Mouse (Mus musculus) liver, embryonic 15.5 days (tissue): Measurements from ENCODE around the gene Rmnd5b. TPM values are rescaled to one million over a fixed set of nuclear protein-coding genes. Genes with fewer than 3 reads are reported as not detected.

Source experiments
- polyA plus RNA-seq: library from polyadenylated mRNA; unstranded; fragments of >200 nt; fragmentation: Nextera tagmentation; extraction: Ambion mirVana; gene quantifications from 2 replicates; pipeline ENCODE4 v1.2.1, GENCODE M21; 2015

Rmnd5b gene
- polyA plus RNA-seq, 1 experiment from 2014 or later, result 20.0 TPM

Other genes with a start within 250 kb of the Rmnd5b start
- 11.8 and 12.0 TPM in 2 replicates for gene Phykpl, start 51.1 kb downstream of the Rmnd5b start, polyA plus RNA-seq
- gene Hnrnpab, start 29.0 kb downstream of the Rmnd5b start, polyA plus RNA-seq, result 171 and 173 TPM in 2 replicates
- 92.3 and 95.6 TPM in 2 replicates for gene Nhp2, start 16.2 kb downstream of the Rmnd5b start, polyA plus RNA-seq
- gene N4bp3, start 14.9 kb upstream of the Rmnd5b start, polyA plus RNA-seq, result 2.9 TPM in 2 replicates
- 0.36 and 0.60 TPM in 2 replicates for gene D930048N14Rik, start 15.1 kb upstream of the Rmnd5b start, polyA plus RNA-seq
- 29.4 and 35.2 TPM in 2 replicates for gene 0610009B22Rik, start 53.0 kb upstream of the Rmnd5b start, polyA plus RNA-seq
- gene Sec24a, start 127.7 kb upstream of the Rmnd5b start, polyA plus RNA-seq, result 7.0 and 7.3 TPM in 2 replicates
- gene Sar1b, start 127.8 kb upstream of the Rmnd5b start, polyA plus RNA-seq, result 73.7 and 77.0 TPM in 2 replicates
- 0.69 and 0.83 TPM in 2 replicates for gene Jade2, start 221.8 kb upstream of the Rmnd5b start, polyA plus RNA-seq